ENCODE assay signal across 19 mouse cellular contexts in the genomic region with DNA sequence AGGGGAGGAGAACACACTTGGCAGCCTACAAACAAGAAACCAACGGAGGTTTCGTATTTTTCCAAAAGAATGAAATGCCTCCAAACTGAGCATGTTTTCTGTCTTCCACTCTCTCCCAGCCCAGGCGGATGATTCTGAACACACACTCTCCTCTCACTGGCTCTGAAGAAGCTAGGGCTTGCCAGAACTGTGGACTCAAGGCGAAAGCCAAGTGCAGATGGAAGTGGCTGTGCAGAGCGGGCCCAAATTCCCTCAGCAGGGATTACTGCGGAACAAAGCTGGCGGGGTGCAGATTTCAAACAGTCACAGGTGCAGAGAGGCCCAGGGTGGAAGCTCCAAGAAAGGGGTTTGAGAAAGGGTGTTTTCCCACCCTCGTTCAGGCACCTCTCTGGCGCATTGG. TPM values are rescaled to one million over a fixed set of nuclear protein-coding genes. Genes with fewer than 3 reads are reported as not detected.
DNase-seq lines count a peak whose midpoint lies in the region; ATAC-seq lines count a peak whose summit lies in the region.
"Had no signal": no experiment of that assay in that cellular context is flagged by ENCODE, and none has a peak within 500 bp of the region (broad histone marks: within the 10 kb centered on the region; RNA-seq: fewer than 3 reads in every experiment).

No protein-coding gene starts in this region.

- H3K36me3 ChIP-seq in heart, embryonic 10.5 days = no peaks in the 10 kb centered on the region
- no peaks in the 10 kb centered on the region for H3K36me3 ChIP-seq in midbrain, embryonic 15.5 days (replicated peaks)
- H3K36me3 ChIP-seq: liver, embryonic 13.5 days; neural tube, embryonic 13.5 days had no signal

- no peaks in the 10 kb centered on the region for H3K27me3 ChIP-seq in heart, embryonic 10.5 days (ENCODE audit: insufficient read depth, poor library complexity, severe bottlenecking)
- H3K27me3 ChIP-seq in midbrain, embryonic 15.5 days (replicated peaks) = no peaks in the 10 kb centered on the region
- H3K27me3 ChIP-seq: liver, embryonic 13.5 days; neural tube, embryonic 13.5 days had no signal

- 81% methylated on average over 9 of the region's 9 CpGs for WGBS in heart, embryonic 10.5 days
- WGBS in midbrain, embryonic 15.5 days = 74% methylated on average over 9 of the region's 9 CpGs

- intact Hi-C loops in heart, postnatal 10 days (cut with DNase I) = no loop called here

- DNase-seq in cerebellum, postnatal 25 days = peak; percentile 45 to 47
- DNase-seq in cerebellum, adult 9-11 months = no peak
- peak; percentile 48 to 60 for DNase-seq in heart, postnatal 10 days
- no peak for DNase-seq in heart, embryonic 10.5 days (ENCODE audit: low spot score)
- DNase-seq in ZHBTc4 (ENCODE audit: low read depth, low spot score) = peak; percentile 5
- DNase-seq in gastrocnemius, postnatal 25 days = peak; percentile 53
- DNase-seq in spleen, adult 18-20 months = no peak
- DNase-seq: adrenal gland, postnatal 25 days; B cell, adult 2 months; kidney, adult 9 months; liver, embryonic 13.5 days; right cerebral cortex, postnatal 4 days had no signal

- H3K4me3 ChIP-seq in heart, embryonic 10.5 days = no peak overlapping the region
- no peak overlapping the region for H3K4me3 ChIP-seq in midbrain, embryonic 15.5 days
- H3K4me3 ChIP-seq: layer of hippocampus, adult 2 months; liver, embryonic 13.5 days; neural tube, embryonic 13.5 days had no signal

- no peak overlapping the region for H3K9ac ChIP-seq in midbrain, embryonic 15.5 days
- H3K9ac ChIP-seq: liver, embryonic 13.5 days; neural tube, embryonic 13.5 days had no signal

- H3K9me3 ChIP-seq in heart, embryonic 10.5 days = no peaks in the 10 kb centered on the region
- no peaks in the 10 kb centered on the region for H3K9me3 ChIP-seq in midbrain, embryonic 15.5 days
- H3K9me3 ChIP-seq: liver, embryonic 13.5 days; neural tube, embryonic 13.5 days had no signal

- no peaks in the 10 kb centered on the region; the same call in 1 of the 2 replicates for H3K4me1 ChIP-seq in heart, embryonic 10.5 days
- no peaks in the 10 kb centered on the region for H3K4me1 ChIP-seq in midbrain, embryonic 15.5 days
- H3K4me1 ChIP-seq: liver, embryonic 13.5 days; neural tube, embryonic 13.5 days had no signal

- no peak for ATAC-seq in midbrain, embryonic 15.5 days (replicated peaks)
- ATAC-seq: midbrain, embryonic 16.5 days had no signal

- H3K27ac ChIP-seq in heart, embryonic 10.5 days = no peak overlapping the region
- H3K27ac ChIP-seq in midbrain, embryonic 15.5 days = no peak overlapping the region
- H3K27ac ChIP-seq: layer of hippocampus, adult 2 months; liver, embryonic 13.5 days; neural tube, embryonic 13.5 days had no signal

- no peak overlapping the region for H3K4me2 ChIP-seq in midbrain, embryonic 15.5 days
- H3K4me2 ChIP-seq: liver, embryonic 13.5 days; neural tube, embryonic 13.5 days had no signal

RNA-seq across cellular contexts. Expression of a gene that starts 19.1 kb away (rescaled TPM):
- total RNA-seq in heart, postnatal 10 days (2021) = under 1 TPM; 0.43 to 0.69 TPM
- 13.3 and 15.1 TPM in 2 replicates for polyA plus RNA-seq in heart, embryonic 10.5 days (2016; fragmentation: Nextera tagmentation; extraction: Ambion mirVana)
- total RNA-seq in gastrocnemius, postnatal 25 days (2021) = not detected
- 0.19 and 0.44 TPM in 2 replicates for polyA plus RNA-seq in midbrain, embryonic 15.5 days (2015; fragmentation: Nextera tagmentation; extraction: Ambion mirVana)
- total RNA-seq: adrenal gland, postnatal 25 days; layer of hippocampus, adult 2 months; left cerebral cortex, postnatal 10 days; megakaryocyte progenitor cell, adult 5-6 weeks had no signal
- polyA plus RNA-seq: midbrain, embryonic 16.5 days had no signal

RNA-seq across cellular contexts. Expression of a gene that starts 48.8 kb away (rescaled TPM):
- total RNA-seq in heart, postnatal 10 days (2021) = 1 to 10 TPM; 7.9 to 8.3 TPM
- 14.8 and 21.1 TPM in 2 replicates for polyA plus RNA-seq in heart, embryonic 10.5 days (2016; fragmentation: Nextera tagmentation; extraction: Ambion mirVana)
- 1 to 10 TPM; 1.4 to 2.5 TPM for total RNA-seq in gastrocnemius, postnatal 25 days (2021)
- 3.1 and 3.3 TPM in 2 replicates for polyA plus RNA-seq in midbrain, embryonic 15.5 days (2015; fragmentation: Nextera tagmentation; extraction: Ambion mirVana)

RNA-seq across cellular contexts. Expression of a gene that starts 52.4 kb away (rescaled TPM):
- total RNA-seq in heart, postnatal 10 days (2021) = not detected
- polyA plus RNA-seq in heart, embryonic 10.5 days (2016; fragmentation: Nextera tagmentation; extraction: Ambion mirVana) = not detected in 2 replicates
- total RNA-seq in gastrocnemius, postnatal 25 days (2021) = not detected
- polyA plus RNA-seq in midbrain, embryonic 15.5 days (2015; fragmentation: Nextera tagmentation; extraction: Ambion mirVana) = not detected in 2 replicates
- total RNA-seq: adrenal gland, postnatal 25 days; layer of hippocampus, adult 2 months; left cerebral cortex, postnatal 10 days; megakaryocyte progenitor cell, adult 5-6 weeks had no signal
- polyA plus RNA-seq: heart, embryonic 16.5 days; liver, embryonic 13.5 days; midbrain, embryonic 16.5 days; neural tube, embryonic 13.5 days had no signal

Comparison
In these comparisons a context has a peak if more than half of its experiments do, and no peak if none do; other contexts are left out.
1. DNase-seq: peak in cerebellum, postnatal 25 days (2 of 2), heart, postnatal 10 days (2 of 2), ZHBTc4 (single experiment) and gastrocnemius, postnatal 25 days (single experiment); none in cerebellum, adult 9-11 months (single experiment), heart, embryonic 10.5 days (single experiment) and spleen, adult 18-20 months (0 of 2).